Mouse (Mus musculus) spleen, postnatal 4 days (tissue): Measurements from ENCODE around the gene Ube2n.

ENCODE experiments used
- DNase-seq, 2 experiments: peaks; one replicate each; pipeline ENCODE4 v3.0.0; 2022; ENCODE audit warnings: low spot score in 2 of 2

Gene Ube2n

DNA sequence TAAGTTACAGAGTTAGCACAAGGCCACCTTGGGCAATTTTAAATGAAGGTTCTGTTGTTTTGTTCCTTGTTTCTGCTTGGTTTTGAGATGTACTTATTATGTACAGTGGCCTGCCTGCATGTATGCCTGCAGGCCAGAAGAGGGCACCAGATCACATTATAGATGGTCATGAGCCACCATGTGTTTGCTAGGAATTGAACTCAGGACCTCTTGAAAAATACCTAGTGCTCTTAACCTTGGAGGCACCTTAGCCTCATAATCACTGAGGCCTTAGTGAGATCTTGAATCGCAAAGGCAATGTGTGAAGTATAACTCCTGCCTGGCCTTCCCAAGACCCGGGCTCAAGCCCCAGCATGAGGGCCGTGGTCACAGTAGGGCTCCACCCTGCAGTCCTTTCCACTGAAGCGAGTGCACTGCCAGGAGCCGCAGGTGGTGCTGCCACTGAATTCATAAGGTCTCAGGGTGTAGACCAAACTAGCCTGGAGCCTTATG, 42.4 kb downstream of the Ube2n start:
- peak in 1 of 2 experiments; percentile 37 for DNase-seq

DNA sequence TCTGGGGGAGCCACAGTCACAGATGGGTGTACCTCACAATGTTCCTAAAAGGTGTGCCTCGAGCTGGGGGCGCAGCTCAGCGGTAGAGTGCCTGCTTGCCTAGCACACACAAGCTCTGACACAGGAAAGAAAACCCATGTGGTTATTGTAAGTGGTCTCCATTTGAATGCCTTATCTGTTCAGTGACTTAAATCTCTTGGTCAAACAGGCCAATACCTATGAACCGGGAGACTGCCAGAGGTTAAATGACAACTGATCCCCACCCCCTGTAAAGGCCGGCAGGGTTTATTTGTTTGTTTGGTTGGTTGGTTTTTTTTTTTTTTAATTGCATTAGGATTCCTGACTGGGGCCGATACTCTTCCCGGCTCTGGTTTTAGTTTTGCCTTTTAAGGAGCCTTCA, 44.5 kb downstream of the Ube2n start:
- no peak for DNase-seq

DNA sequence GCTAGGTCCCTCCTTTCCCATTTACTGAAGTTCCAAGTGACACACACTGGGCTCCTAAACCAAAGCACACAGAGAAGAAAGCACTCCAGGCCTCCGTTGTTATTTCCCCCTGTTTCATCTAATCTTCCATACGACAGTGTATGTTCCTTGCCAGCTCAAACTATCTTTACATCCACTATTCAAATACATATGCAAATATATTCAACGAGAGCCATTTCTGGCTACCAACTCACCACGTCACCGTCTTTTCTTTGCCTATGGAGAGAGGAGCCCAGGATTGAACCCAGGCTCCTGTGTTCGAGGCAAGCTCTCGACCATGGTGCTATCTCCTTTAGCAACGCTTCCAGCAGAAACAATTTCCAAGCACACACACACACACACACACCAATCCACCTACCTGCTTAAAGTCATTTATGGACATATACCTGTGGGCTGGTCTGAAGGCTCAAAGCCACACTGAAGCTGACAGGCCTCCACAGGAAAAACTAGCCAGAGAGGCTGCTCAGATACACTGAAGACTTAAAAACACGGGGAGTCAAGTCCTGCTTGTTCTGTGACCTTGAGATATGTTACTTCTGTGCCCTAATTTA, 45.5 kb downstream of the Ube2n start:
- no peak for DNase-seq

DNA sequence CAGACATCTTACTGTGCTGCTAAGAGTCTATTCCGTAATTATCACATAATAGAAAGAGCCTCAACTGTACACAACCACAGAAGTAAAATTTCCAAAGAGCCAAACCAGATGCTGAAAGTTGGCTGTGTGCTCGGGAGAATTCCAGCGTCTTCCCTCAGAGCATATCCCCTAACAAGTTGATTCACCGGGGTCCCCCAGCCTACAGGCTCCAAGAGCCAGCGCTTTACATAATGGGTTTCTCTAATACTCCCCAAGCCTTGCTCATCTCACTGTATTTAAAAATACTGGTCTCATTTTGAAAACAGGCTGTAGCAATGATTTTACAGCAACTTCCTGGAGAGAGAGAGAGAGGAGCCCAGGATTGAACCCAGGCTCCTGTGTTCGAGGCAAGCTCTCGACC, 46.7 kb downstream of the Ube2n start:
- DNase-seq: no peak

DNA sequence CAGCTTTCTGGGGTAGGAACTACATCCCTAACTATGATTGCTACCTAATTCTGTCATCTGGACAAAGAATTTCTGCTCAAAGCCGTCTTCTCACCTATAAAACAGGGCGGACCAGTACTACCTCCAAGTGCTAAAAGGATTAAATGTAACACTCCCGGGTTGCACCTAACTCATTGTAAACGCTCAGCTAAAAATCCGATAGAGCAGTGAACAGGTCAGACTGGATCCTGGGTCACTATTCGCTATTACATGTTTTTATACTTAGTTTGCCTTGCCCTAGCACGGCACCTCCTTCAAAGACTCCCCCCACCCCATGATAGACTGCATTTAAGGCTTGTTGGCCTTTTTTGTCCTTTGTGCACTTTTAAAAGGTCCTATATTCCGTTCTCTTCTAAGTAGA, 47.5 kb downstream of the Ube2n start:
- no peak for DNase-seq

DNA sequence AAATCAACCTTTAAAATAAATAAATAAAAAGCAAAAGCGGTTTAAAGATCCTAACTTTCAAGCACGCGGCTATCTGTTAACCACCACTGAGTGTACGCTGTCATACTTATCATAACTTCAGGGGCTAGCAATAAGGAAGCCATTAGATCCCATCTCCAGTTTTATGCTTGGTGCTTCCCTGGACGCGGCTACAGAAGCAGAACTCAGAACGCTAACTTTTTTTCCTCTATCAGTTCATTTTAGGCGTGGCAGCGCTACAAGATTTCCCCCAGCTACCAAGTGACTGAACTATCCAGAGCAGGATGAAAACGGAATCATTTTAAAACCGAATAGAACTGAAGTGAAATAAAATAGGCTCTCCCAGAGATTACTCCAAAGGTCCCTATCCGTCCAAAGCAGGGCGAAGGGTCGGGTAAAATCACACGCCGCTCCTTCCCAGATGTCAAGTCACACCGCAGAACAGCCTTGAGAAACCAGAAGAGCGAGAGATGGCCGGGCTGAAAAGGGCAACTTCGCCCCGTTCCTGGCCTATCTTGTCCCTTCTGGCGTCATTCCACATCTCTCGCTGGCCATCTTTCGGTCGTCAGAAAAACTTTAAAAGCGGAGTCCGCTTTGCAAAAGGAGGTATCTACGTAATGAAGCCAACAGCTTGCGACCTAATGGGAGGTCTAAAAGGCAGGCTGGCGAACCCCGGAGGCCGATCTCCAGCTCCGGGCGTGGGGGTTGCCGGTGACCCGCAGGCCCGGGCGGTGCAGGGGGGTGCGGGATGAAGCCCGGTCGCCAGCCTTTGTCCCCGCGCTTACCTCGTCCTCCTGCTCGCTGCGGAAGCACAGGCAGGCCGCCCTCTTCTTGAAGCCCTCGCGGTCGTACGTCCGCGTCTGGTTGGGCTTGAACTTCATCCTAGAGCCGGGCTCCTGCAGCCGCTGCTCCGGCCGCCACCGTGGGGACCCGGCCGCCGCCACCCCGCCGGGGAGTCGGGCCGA, 48.2 kb downstream of the Ube2n start:
- peak; percentile 50 to 80 for DNase-seq

DNA sequence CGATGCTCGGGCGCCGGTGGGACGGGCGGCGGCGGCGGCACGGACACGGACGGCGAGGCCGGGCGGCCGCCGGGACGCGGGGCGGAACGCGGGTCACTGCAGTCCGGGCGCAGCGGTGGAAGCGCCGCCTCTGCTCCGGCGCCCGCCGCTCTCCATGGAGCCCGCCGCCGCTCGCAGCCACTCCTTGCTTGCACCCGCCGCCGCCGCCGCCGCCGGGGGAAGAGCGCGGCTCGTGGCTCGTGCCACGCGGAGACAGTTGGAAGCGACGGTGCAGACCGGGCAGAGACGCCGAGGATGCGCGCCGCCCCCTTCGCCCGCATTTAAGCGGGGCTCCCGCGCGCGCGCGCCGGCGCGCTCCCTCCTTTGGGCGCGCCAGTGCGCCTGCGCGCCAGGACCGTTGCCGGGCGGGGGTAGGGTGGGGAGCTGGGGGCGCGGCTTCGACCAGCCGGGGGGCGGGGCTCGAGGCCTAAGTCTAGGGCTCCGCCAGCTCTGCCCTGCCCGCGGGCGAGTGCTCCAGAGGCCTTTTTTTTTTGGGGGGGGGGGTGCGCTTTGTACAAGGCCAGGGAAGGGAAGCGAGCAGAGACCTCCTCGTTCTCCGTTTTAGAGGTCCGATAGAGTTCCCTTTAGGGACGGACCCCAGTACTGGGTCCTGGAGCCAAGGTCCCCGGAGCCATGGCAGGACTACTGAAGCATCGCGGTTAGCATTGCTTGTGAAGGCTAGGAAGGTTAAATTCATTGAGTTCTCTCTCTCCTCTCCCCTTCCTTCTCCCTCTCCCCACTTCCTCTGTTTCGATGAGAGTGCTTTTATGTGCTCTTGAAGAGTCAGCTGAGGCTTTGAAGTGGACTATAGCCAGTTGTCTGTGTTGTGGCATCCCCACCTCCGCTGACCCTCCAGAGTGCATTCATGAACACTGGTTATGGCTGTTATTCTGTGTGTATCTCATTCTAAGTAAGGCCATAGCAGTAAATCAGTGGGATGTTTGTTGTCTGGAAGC, 49.2 kb downstream of the Ube2n start, which contains the start of gene Nudt4:
TSS of gene Nudt4 (minus strand) at position 296 of the 995 bp plus-strand sequence.
- peak; percentile 90 to 96 for DNase-seq

DNA sequence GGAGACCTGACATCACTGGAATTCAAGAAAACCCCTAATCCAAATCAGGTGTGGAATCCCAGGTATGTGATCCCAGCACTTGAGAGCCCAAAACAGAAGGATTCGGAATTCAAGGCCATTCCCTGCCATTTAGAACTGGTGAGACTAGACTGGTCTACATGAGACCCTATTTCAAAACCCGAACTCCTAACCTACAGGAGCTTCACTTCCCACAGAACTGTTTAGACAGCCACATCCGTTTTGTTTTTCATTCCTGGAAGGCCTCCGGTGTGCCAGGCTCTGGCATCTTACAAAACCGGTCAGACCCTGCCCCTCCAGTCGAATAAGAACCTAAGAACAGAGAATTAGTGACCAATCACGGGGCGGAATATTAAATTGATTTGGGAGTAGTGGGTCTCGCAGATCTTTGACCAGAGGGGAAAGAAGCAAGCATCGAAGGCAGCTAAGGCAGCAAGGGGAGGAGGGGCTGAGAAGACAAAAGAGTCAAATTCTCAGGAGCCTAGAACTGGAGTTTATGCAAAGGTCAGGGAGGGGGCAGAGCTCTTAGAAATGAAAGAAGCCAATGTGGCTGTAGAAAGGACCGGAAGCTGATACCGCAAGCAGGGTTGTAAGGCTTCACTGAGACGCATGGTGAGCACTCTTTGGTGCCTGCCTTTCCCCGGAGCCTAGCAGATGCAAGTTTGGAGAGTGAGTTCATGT, 50.4 kb downstream of the Ube2n start:
- DNase-seq: no peak

DNA sequence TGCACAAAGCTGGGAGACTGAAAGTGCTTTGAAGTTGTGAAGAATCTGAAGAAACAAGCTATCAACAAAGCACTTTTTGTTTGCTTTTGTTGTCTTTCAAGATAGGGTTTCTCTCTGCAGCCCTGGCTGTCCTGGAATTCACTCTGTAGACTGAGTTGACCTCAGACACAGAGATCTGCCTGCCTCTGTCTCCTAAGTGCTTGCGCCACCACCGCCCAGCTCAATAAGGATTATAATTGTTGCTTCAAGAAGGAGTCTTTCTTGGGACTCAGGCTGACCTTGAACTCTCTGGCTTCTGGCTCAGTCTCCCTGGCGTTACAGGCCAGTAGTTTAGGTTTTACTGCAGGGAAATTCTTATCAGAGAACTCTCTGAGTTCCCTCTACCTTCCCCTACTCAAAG, 51.8 kb downstream of the Ube2n start:
- DNase-seq: no peak

DNA sequence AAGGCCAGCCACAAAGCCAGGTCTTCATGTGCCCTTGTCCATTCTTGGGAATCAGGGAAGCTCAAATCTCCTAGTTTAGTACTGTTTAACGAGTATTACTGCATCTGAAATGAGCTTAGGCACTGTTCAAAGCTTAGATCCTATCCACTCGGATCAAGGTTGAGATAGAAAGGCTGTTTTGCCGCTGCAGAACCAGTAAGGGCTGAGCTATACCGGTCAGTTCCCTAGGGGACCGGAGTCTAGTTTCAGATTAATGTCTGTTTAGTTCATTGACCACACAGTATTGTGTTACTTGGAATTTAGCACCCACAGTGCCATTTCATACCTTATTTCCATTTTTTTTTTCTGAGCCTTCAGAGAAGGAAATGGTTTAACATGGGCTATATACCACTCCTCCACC, 52.6 kb downstream of the Ube2n start:
- no peak for DNase-seq

DNA sequence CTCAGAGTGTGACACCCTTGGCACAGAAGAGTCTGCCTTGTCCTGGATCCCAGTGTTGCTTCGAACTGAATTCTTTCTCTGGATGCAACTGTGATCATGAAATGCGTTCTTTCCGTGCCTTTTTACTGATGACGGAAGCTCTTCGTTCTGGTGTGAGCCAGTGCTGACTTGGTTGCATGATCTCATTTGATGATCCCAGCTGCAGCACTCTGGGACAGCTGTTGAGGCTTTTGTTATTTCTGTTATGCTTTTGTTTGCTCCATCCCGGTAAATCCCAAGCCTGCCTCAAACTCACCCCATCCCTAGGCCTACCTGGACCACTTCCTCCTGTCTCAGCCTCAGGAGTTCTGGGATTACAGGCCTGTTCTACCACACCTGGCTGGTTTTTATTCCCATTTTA, 53.1 kb downstream of the Ube2n start:
- DNase-seq: no peak

DNA sequence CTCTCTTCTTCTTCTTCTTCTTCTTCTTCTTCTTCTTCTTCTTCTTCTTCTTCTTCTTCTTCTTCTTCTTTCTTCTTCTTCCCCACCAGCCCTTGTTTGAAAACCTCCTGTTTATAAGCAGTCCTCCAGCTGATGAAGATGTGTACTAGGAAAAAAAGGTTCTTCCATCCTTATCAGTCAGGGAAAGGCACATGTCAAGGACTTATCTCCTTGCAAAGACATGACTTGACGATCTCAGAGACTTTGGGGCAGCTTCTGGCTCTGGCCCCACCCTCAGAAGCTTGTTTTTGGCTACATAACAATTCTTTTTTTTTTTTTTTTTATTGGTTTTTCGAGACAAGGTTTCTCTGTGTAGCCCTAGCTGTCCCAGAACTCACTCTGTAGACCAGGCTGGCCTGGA, 54.5 kb downstream of the Ube2n start:
- peak in 1 of 2 experiments; percentile 57 for DNase-seq

DNA sequence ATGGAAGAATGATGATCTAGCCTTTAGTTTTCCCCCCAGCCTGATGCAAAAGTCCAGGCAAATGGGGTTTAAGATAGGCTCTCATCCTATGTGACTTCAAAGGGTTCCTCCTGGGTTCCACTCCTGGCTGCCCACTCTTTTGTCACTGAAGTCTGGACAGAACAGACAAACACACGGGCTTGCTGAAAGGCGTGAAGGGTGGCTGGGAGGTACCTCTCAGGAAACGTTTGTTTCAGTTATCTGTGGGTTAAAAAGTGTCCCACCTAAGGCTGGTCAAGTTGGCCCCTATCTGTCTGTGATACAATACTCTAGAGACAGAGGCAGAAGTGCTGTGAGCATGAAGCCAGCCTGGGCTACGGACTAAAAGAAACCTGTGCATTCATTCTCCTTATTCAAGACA, 60.0 kb downstream of the Ube2n start:
- DNase-seq: no peak

DNA sequence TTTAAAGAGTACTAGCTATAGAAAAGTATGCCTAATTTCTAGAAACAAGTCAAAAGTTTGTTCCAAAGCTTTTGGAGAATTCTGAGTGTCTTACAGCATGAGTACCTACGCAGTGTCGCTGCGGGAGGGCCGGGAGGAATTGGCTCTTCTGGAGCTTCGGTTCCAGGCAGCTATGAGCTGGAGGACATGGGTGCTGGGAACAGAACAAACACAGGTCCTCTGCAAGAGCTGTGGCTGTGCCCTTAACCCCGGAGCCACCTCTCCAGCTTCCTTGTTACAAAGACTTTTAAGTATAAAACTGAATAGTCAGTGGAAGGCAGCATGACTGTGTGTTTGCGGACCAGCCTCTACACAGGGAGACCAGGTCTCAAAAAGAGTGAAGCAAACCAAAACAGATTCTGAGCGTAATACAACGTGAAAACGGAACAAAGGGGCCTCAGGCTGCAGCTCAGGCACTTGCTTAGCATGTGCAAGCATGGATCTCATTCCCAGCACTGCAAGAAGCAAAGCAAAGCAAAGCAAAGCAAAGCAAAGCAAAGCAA, 61.0 kb downstream of the Ube2n start:
- no peak for DNase-seq

DNA sequence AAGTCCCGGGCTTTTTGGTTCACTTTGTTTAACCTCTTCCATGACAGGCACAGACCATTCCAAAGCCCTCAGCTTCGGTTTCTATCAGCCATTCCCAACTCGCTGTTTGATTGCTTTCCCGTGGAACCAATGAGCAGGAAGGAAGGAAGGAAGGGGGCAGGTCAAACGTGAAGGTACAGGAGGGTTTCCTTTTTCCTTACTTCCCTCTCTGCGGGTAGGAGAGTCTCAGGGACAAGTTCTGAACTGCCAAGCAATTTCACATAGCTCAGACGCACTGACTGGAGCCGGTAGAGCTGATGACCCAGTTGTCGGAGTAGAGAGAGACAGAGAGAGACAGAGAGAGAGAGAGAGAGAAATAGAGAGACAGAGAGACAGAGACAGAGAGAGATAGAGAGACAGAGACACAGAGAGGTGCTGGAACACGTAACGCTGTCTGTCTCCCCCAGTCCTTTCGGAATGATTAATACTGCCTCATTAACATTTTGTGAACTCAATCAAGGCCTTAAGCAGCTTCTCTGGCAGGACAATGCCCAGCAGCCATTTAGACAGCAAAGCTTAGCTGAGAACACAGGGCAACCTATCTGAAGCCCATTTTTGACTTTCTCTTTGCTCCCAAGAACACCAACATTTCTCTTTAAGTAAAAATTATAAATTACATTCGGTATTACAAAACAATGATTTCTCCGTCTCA, 62.1 kb downstream of the Ube2n start:
- no peak for DNase-seq

DNA sequence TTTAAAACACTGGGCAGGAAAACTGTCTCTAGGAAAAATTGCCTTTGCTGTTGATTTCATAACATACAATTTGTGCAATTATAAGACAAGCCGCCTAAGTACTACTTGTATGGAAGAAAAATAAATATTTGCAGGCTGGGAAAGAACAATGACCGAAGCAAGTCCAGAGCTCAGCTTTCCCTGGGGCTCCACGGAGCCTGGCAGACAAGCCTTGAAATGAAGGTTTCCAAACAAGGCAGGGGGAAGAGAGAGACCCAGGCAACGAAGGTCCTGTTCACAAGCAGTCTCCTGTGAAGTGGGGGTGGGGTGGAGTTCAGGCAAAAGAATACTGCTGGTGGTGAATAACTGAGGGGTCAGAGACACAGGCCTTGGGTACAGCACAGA, 62.6 kb downstream of the Ube2n start:
- no peak for DNase-seq

DNA sequence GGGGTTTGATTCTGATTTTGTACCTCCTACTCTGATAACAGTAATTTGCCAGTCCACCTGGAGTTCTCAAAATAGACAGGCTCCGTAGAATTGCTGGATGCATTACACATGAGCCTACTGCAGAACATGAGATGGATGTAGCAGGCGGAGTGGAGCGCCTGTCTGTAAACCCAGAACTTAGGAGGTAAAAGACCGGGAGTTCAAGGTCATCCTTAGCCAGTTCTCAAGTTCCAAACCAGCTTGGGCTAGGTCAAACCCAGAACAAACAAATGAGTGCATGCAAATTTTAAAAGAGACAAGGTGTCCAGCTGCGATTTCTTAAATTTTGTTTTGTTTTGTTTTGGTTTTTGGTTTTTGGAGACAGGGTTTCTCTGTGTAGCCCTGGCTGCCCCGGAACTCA, 70.6 kb downstream of the Ube2n start:
- DNase-seq: no peak

DNA sequence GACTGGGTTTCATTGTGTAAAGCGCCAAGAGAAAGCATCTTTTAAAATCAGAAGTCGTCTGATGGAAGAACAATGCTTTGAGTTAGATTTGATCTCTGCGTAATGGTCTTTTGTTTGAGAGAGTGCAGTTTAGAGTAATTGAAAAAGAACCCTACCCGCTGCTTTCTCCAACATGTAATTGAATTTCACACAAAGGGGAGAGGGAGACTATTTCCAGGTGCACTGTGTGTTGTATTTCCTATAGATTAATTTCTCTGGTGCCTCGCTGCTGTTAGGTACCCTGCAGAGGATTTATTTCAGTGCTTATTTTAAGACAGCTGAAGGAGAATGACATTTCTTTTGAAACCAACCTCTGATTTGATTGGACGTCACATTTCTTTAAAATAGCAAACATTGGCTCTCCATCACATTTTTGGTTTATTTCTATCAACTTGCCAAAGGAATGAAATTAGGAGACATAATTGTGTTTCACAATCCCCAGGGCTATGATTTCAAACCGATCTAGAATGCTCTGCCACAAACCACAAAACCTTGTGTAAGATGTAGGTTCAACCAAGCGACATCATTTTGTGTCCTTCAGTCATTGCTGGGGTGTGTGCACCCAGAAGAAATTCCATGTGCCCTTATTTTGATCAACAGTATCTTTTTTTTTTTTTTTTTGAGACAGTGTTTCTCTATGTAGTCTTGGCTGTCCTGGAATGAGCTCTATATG, 72.7 kb downstream of the Ube2n start:
- no peak for DNase-seq

DNA sequence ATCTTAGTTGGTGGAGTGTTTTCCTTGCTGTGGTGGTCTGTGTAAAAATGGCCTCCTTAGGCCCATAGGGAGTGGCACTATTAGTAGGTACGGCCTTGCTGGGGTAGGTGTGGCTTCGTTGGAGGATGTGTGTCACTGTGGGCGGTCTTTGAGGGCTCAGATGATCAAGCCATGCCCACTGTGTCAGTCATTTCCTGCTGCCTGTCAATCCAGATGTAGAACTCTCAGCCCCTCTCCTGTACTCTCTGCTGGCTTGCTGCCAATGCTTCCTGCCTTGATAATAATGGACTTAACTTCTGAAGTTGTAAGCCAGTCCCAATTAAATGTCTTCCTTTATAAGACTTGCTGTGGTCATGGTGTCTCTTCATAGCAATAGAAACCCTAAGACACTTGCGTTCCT, 74.3 kb downstream of the Ube2n start:
- DNase-seq: no peak

DNA sequence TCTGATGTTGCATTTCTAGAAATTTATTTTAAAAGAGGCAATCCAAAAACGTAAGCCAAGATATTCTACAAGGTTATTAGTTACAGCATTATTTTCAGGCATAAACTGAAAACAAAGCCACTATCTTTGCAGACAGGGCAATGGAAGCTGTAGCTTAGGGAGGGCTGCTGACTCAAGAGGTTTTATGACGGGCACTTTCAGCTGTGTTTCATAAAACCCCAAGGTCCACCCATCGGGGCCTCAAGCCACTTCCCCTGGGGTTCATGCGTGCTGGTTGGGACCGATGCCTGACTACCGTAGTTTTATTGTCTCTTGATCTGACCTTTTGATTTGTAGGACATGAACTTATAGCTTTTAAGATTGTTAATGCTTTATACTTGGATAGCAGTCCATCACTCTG, 75.3 kb downstream of the Ube2n start:
- no peak for DNase-seq
